Mouse (Mus musculus) cerebellum, postnatal 36 days (tissue): Measurements from ENCODE around the gene Pak6.

ENCODE experiments used
- DNase-seq, 2 experiments: peaks; one replicate each; pipeline ENCODE4 v3.0.0; 2021 to 2022; ENCODE audit warnings: mixed read lengths in 2 of 2

Pak6 gene

DNA sequence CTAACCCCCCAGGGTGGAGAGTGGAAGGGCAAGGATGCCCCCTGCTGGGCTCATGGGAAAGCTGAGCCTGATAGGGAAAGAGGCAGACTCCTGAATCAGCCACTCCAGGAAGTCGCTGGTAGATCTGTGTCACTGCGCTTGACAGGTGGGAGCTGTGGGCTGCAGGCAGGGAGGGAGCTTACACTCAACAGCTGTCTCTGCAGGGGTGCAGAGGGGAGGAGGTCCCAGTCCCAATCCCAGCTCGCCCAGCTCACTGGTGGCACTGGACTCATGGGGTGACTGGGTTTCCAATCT is 67.5 kb downstream of the Pak6 start:
- peak in 1 of 2 experiments; percentile 29 for DNase-seq

- no peak for DNase-seq
Measured at GRCm38 (mm10) chr2:118731981-118732380, 68.9 kb downstream of the Pak6 start.

- DNase-seq, result no peak
Measured at GRCm38 (mm10) chr2:118733341-118733740, 70.2 kb downstream of the Pak6 start.

- DNase-seq, result no peak
Measured at GRCm38 (mm10) chr2:118740341-118740740, 77.2 kb downstream of the Pak6 start.

- no peak for DNase-seq
Measured at GRCm38 (mm10) chr2:118741183-118741582, 78.1 kb downstream of the Pak6 start.

DNA sequence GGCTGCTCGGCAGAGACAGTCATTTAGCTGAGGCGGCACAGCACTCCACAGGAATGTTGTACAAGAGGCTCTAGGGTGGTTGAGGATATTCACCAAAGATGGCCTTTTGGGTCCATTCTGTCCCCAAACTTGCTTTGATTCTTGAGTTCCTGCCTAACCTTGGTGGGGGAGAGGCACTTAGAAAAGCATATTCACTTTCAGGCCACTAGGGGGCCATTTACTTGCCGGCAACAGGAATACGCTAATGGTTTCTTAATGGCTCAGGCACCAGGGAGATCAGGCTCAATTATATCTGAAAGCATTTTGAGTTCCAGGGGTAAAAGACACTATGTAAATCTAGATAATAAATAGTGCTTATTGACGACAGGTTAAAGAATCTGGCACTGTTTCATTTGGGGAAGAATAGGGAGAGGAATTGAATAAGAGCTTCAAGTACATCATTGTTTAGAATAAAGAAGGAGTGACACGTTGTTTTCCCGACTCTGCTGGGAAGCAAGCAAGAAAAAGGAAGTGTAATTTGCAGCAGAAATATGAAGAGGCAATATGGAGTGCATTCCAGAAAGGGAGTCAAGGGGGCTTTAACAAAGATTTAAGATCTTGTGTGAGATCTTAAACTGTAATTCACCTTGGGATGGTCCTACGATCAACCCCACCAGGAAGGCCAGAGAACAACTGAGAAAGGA is 80.3 kb downstream of the Pak6 start:
- peak in 1 of 2 experiments; percentile 50 for DNase-seq

- no peak for DNase-seq
Measured at GRCm38 (mm10) chr2:118744621-118745020, 81.5 kb downstream of the Pak6 start.

DNA sequence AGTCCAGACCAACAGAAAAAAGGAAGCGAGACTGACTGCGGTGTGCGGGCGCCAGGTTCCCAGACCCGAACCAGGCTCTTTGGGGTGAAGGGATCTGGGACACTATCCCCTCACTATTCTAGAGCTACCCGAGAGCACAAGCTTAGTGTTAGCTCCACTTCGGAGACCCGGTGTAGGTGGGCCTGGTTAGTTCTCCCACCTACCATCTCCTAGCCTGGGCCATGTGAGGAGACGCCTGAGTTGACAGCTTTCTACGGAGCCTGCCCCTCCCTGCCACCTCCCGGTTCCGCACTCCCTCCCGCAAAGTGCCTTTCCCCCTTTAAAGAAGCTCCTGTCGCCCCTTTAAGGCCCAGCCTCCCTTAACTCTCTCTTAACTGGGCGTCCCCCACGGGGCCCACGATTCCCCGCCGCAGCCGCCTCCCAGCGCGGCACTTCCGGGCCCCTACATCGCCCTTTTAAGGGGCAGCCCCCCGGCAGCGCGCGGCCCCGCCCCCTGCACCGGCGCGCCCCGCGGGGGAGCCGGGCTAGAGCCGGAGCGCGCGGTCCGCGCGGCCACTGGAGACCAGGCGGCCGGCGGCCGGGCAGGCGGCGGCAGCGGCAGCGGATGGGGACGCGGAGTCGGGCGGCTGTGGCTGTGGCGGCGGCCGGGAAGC is 82.3 kb downstream of the Pak6 start, which contains the start of gene Inafm2:
Inafm2 (plus strand) TSS at position 527 of the 653 bp plus-strand sequence.
- peak; percentile 86 to 92 for DNase-seq

GRCm38 (mm10) chr2:118745915-118746901 is 83.1 kb downstream of the Pak6 start:
- DNase-seq, result peak; percentile 47 to 54

DNA sequence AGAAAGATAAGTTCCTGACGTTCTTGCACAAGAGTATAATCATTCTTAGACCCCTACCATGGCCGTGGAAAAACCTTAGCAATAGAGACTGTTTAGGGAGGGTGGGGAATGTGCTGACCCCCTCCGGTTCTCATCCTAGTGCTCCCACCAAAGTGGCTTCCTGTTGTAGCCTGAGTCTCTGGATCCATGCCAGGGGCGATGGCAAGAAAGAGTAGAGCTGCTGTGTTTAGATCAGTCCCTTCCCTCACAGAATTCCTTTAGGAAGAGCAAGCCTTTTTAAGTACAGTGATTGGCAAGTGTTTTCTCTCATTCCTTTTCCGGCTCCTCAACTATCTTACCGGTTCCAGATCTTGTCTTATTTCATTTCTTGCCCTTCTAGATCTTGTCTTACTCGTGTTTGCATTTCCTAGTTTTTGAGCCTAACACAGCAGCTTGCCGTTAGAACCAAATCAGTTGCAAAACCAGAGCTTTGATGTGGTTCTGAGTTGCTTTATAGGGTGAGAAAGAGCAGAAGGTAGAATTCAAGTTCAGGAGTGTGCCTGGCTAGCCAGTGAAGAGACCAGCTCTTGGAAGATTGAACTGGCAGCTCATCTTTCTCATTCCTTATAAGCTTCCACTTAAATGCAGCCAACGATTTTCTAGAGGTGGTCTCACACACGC is 84.3 kb downstream of the Pak6 start:
- peak; percentile 49 to 50 for DNase-seq
